Mouse (Mus musculus): ENCODE results near the gene Syt3. TPM values are rescaled to one million over a fixed set of nuclear protein-coding genes. Genes with fewer than 3 reads are reported as not detected.

The Syt3 gene
- polyA plus RNA-seq, 1 experiment from 2014 or later: 1.6 TPM

DNA sequence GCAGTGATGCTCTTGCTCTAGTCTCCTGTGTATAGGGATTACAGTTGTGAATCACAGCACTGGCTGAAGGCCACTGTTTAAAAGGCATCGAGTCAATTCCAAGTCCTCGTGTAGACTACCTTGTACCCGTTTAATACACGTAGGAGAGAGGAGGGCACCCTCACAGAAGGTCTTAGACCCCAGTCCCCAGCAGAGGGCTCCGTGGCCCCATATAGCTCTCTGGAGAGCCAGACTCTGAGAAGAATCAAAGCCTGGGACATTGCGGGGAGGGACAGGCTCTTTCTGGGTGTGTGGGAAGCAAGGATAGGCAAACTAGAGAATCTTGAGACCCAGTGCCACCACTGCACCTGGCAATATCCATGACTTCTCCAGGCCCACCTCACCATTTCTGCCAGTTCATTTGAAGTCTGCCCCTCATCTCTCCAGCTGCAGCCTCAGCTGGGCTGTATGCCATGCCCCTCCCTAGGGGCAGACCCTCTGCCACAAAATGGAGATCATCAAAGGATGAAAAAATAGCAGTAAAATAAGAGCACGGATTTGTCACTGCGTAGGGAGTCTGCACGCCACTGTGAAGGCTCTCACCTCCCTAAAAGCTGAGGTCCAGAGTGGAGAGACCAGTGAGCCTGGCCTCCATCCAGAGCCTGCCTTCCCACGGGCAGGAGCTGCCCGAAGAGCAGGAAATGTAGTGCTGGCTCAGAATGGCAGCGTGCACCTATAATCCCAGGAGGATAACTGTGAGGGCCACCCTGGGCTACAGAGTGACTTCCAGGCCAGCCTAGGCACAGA lies 62.4 kb downstream of the Syt3 start:
- Histone ChIP-seq H3K27me3 (replicated peaks; ENCODE audit: control insufficient read depth, insufficient read depth, low read length) (peaks cover 59% of the 10 kb centered on the region), H3K4me1 (replicated peaks; ENCODE audit: control insufficient read depth, insufficient read depth, low read length) (no peaks in the 10 kb centered on the region), H3K9me3 (ENCODE audit: control insufficient read depth, low read length) (no peaks in the 10 kb centered on the region), H3K4me2 (ENCODE audit: low read length) (no peak overlapping the region), H3K9ac (ENCODE audit: low read length) (no peak overlapping the region), H3K36me3 (ENCODE audit: control insufficient read depth, insufficient read depth, low read length) (no peaks in the 10 kb centered on the region), H3K4me3 (ENCODE audit: low read depth, low read length) (no peak overlapping the region), H3K27ac (ENCODE audit: low read depth) (no peak overlapping the region)
- no peak for ATAC-seq (replicated peaks; ENCODE audit: low FRiP score, low TSS enrichment, low read depth)
- DNase-seq (ENCODE audit: low spot score): no peak
- WGBS: 39% methylated on average over 12 of the region's 12 CpGs

Other genes starting within 250 kb of the Syt3 start
- gene Klk1b16, start 247.3 kb upstream of the Syt3 start, polyA plus RNA-seq (2014; fragmentation: Nextera tagmentation; extraction: Ambion mirVana): not detected in 2 replicates
- not detected in 2 replicates for gene Klk1b24, start 195.9 kb upstream of the Syt3 start, polyA plus RNA-seq (2014; fragmentation: Nextera tagmentation; extraction: Ambion mirVana)
- gene Klk1b3, start 185.9 kb upstream of the Syt3 start, polyA plus RNA-seq (2014; fragmentation: Nextera tagmentation; extraction: Ambion mirVana): not detected in 2 replicates
- not detected in 2 replicates for gene Klk1b4, start 176.7 kb upstream of the Syt3 start, polyA plus RNA-seq (2014; fragmentation: Nextera tagmentation; extraction: Ambion mirVana)
- not detected in 2 replicates for gene Klk1b5, start 168.2 kb upstream of the Syt3 start, polyA plus RNA-seq (2014; fragmentation: Nextera tagmentation; extraction: Ambion mirVana)
- 0.39 and 1.8 TPM in 2 replicates for gene Klk1, start 158.7 kb upstream of the Syt3 start, polyA plus RNA-seq (2014; fragmentation: Nextera tagmentation; extraction: Ambion mirVana)
- not detected in 2 replicates for gene Gm36864, start 147.9 kb upstream of the Syt3 start, polyA plus RNA-seq (2014; fragmentation: Nextera tagmentation; extraction: Ambion mirVana)
- gene 1700028J19Rik, start 137.4 kb upstream of the Syt3 start, polyA plus RNA-seq (2014; fragmentation: Nextera tagmentation; extraction: Ambion mirVana): 1.1 and 1.6 TPM in 2 replicates
- gene 2410002F23Rik, start 137.4 kb upstream of the Syt3 start, polyA plus RNA-seq (2014; fragmentation: Nextera tagmentation; extraction: Ambion mirVana): 124 and 129 TPM in 2 replicates
- gene Acp4, start 126.7 kb upstream of the Syt3 start, polyA plus RNA-seq (2014; fragmentation: Nextera tagmentation; extraction: Ambion mirVana): not detected in 2 replicates
- not detected in 2 replicates for gene Gm15517, start 122.7 kb upstream of the Syt3 start, polyA plus RNA-seq (2014; fragmentation: Nextera tagmentation; extraction: Ambion mirVana)
- 5.4 and 6.3 TPM in 2 replicates for gene Clec11a, start 77.2 kb upstream of the Syt3 start, polyA plus RNA-seq (2014; fragmentation: Nextera tagmentation; extraction: Ambion mirVana)
- gene Shank1, start 73.8 kb upstream of the Syt3 start, polyA plus RNA-seq (2014; fragmentation: Nextera tagmentation; extraction: Ambion mirVana): 3.0 and 3.3 TPM in 2 replicates
- 1.5 and 1.6 TPM in 2 replicates for gene 1700008O03Rik, start 1.7 kb downstream of the Syt3 start, polyA plus RNA-seq (2014; fragmentation: Nextera tagmentation; extraction: Ambion mirVana)
- gene Lrrc4b, start 44.9 kb downstream of the Syt3 start, polyA plus RNA-seq (2014; fragmentation: Nextera tagmentation; extraction: Ambion mirVana): 1.3 TPM in 2 replicates
- 0.65 TPM in 1 of 2 replicates, not detected in the other for gene Aspdh, start 81.3 kb downstream of the Syt3 start, polyA plus RNA-seq (2014; fragmentation: Nextera tagmentation; extraction: Ambion mirVana)
- gene Josd2, start 83.9 kb downstream of the Syt3 start, polyA plus RNA-seq (2014; fragmentation: Nextera tagmentation; extraction: Ambion mirVana): 72.1 and 77.0 TPM in 2 replicates
- gene Emc10, start 112.4 kb downstream of the Syt3 start, polyA plus RNA-seq (2014; fragmentation: Nextera tagmentation; extraction: Ambion mirVana): 107 and 116 TPM in 2 replicates
- gene Fam71e1, start 112.5 kb downstream of the Syt3 start, polyA plus RNA-seq (2014; fragmentation: Nextera tagmentation; extraction: Ambion mirVana): 10.2 and 11.5 TPM in 2 replicates
- gene Mybpc2, start 140.6 kb downstream of the Syt3 start, polyA plus RNA-seq (2014; fragmentation: Nextera tagmentation; extraction: Ambion mirVana): 0.28 and 0.32 TPM in 2 replicates
- 0.12 and 0.20 TPM in 2 replicates for gene Spib, start 148.0 kb downstream of the Syt3 start, polyA plus RNA-seq (2014; fragmentation: Nextera tagmentation; extraction: Ambion mirVana)
- 74.7 and 75.2 TPM in 2 replicates for gene Pold1, start 164.7 kb downstream of the Syt3 start, polyA plus RNA-seq (2014; fragmentation: Nextera tagmentation; extraction: Ambion mirVana)
- 69.4 and 70.6 TPM in 2 replicates for gene Nr1h2, start 169.8 kb downstream of the Syt3 start, polyA plus RNA-seq (2014; fragmentation: Nextera tagmentation; extraction: Ambion mirVana)
- 1.6 and 1.7 TPM in 2 replicates for gene Napsa, start 188.3 kb downstream of the Syt3 start, polyA plus RNA-seq (2014; fragmentation: Nextera tagmentation; extraction: Ambion mirVana)
- 0.19 and 0.26 TPM in 2 replicates for gene Kcnc3, start 206.6 kb downstream of the Syt3 start, polyA plus RNA-seq (2014; fragmentation: Nextera tagmentation; extraction: Ambion mirVana)

All from intestine, embryonic 14.5 days (tissue).